In the genomic region with DNA sequence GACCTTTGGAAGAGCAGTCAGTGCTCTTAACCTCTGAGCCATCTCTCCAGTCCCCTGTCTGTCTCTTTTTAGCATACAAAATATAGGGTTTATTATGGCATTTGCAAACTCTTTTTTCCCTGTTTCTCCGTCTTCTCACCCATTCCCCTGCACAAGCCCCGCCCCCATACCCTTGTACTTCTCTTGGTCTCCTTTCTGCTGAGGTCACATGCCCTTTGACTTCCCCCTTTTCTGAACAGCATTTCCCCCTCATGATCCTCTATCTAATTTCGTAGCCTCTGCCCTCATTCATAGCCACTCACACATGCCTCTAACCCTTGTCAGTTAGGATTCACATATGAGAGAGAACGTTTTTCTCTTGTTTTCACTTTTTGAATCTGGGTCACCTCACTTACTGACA, we compare ENCODE assay signal across 27 mouse cellular contexts. TPM values are rescaled to one million over a fixed set of nuclear protein-coding genes. Genes with fewer than 3 reads are reported as not detected.
DNase-seq lines count a peak whose midpoint lies in the region; ATAC-seq and TF ChIP-seq lines count a peak whose summit lies in the region.
"Had no signal": no experiment of that assay in that cellular context is flagged by ENCODE, and none has a peak within 500 bp of the region (broad histone marks: within the 10 kb centered on the region; RNA-seq: fewer than 3 reads in every experiment).

No protein-coding gene starts in this region.

- H3K4me3 ChIP-seq in lung, postnatal 0 days (ENCODE audit: low read depth, low read length): no peak overlapping the region
- H3K4me3 ChIP-seq: forebrain, embryonic 13.5 days; hindbrain, embryonic 13.5 days; left cerebral cortex, adult 2 months; limb, embryonic 13.5 days had no signal

- 81% methylated on average over 4 of the region's 4 CpGs for WGBS in lung, postnatal 0 days

- H3K9ac ChIP-seq in lung, postnatal 0 days (replicated peaks; ENCODE audit: low read depth): no peak overlapping the region
- H3K9ac ChIP-seq: forebrain, embryonic 13.5 days; hindbrain, embryonic 13.5 days; limb, embryonic 13.5 days; liver, embryonic 14.5 days; lung, embryonic 14.5 days had no signal

- H3K27me3 ChIP-seq in lung, postnatal 0 days (replicated peaks; ENCODE audit: insufficient read depth, low read length): no peaks in the 10 kb centered on the region
- H3K27me3 ChIP-seq: forebrain, embryonic 13.5 days; hindbrain, embryonic 13.5 days; limb, embryonic 13.5 days had no signal

- no peak overlapping the region for H3K27ac ChIP-seq in lung, postnatal 0 days (ENCODE audit: low read length)
- H3K27ac ChIP-seq: forebrain, embryonic 13.5 days; hindbrain, embryonic 13.5 days; left cerebral cortex, adult 2 months; limb, embryonic 13.5 days; liver, embryonic 14.5 days; stomach, postnatal 0 days had no signal

- H3K4me1 ChIP-seq in lung, postnatal 0 days (ENCODE audit: insufficient read depth, low read depth, low read length): no peaks in the 10 kb centered on the region
- H3K4me1 ChIP-seq: forebrain, embryonic 13.5 days; hindbrain, embryonic 13.5 days; limb, embryonic 13.5 days had no signal

- H3K36me3 ChIP-seq in lung, postnatal 0 days (ENCODE audit: insufficient read depth, low read length): peaks cover 56% of the 10 kb centered on the region

- peak; percentile 18 for DNase-seq in kidney, postnatal 10 days
- no peak for DNase-seq in kidney, adult 9 months
- DNase-seq in lung, postnatal 25 days (ENCODE audit: low spot score): peak; percentile 26
- DNase-seq in lung, postnatal 0 days (ENCODE audit: low spot score): no peak
- DNase-seq in ovary, postnatal 10 days (ENCODE audit: low spot score): no peak
- DNase-seq in left cerebral cortex, adult 8-10 months (ENCODE audit: low spot score in 2 of 2): no peak
- DNase-seq: adrenal gland, postnatal 25 days; cerebellum, adult 2 months; gastrocnemius, postnatal 14 days; heart, adult 18-20 months; heart, postnatal 36 days; kidney, postnatal 4 days; lung, embryonic 14.5 days; right cerebral cortex, adult 18-20 months; spleen, adult 18-20 months; thymus, adult 18-20 months; thymus, postnatal 36 days had no signal

- TF ChIP-seq CTCF in lung, postnatal 0 days (IDR thresholded peaks at IDR 0.05): no peak

- ATAC-seq in lung, postnatal 0 days: no peak
- peak; percentile 61 to 76 for ATAC-seq in hematopoietic stem cell, adult 5-6 weeks (replicated peaks in 1 of 2; ENCODE audit: insufficient read depth in 1 of 2, low FRiP score in 2 of 2, low TSS enrichment in 1 of 2, low read depth in 1 of 2, poor library complexity in 2 of 2, severe bottlenecking in 2 of 2)
- ATAC-seq: forebrain, embryonic 13.5 days; midbrain, embryonic 16.5 days had no signal

- no peak overlapping the region for H3K4me2 ChIP-seq in lung, postnatal 0 days (replicated peaks; ENCODE audit: low read depth, low read length)
- H3K4me2 ChIP-seq: forebrain, embryonic 13.5 days; heart, embryonic 11.5 days; hindbrain, embryonic 13.5 days; limb, embryonic 13.5 days; lung, embryonic 14.5 days; midbrain, embryonic 11.5 days had no signal

- no peak for TF ChIP-seq EP300 in lung, postnatal 0 days (IDR thresholded peaks at IDR 0.05)

- H3K9me3 ChIP-seq in lung, postnatal 0 days (ENCODE audit: low read length): no peaks in the 10 kb centered on the region
- H3K9me3 ChIP-seq: forebrain, embryonic 13.5 days; hindbrain, embryonic 13.5 days; limb, embryonic 13.5 days had no signal

RNA-seq across cellular contexts. Expression of gene Lrp4, which starts 27.4 kb away (rescaled TPM):
- polyA plus RNA-seq in lung, postnatal 0 days (2015; fragmentation: Nextera tagmentation; extraction: Ambion mirVana): 18.9 TPM in 2 replicates
- total RNA-seq in hematopoietic stem cell, adult 5-6 weeks (2017): 2.3 and 4.7 TPM in 2 replicates
- 10 to 100 TPM; 25.2 to 34.7 (median 28.3) TPM for total RNA-seq in left cerebral cortex, adult 8-10 months (2022)

RNA-seq across cellular contexts. Expression of gene 1110051M20Rik, which starts 40.2 kb away (rescaled TPM):
- 27.0 and 38.9 TPM in 2 replicates for polyA plus RNA-seq in lung, postnatal 0 days (2015; fragmentation: Nextera tagmentation; extraction: Ambion mirVana)
- total RNA-seq in hematopoietic stem cell, adult 5-6 weeks (2017): 11.0 and 19.3 TPM in 2 replicates
- 100 to 1,000 TPM in 3 of 4 experiments, 10 to 100 TPM in 1; 99.4 to 118 (median 105) TPM for total RNA-seq in left cerebral cortex, adult 8-10 months (2022)

RNA-seq across cellular contexts. Expression of gene Ckap5, which starts 41.9 kb away (rescaled TPM):
- polyA plus RNA-seq in lung, postnatal 0 days (2015; fragmentation: Nextera tagmentation; extraction: Ambion mirVana): 25.9 and 31.8 TPM in 2 replicates
- total RNA-seq in hematopoietic stem cell, adult 5-6 weeks (2017): 91.6 and 114 TPM in 2 replicates
- total RNA-seq in left cerebral cortex, adult 8-10 months (2022): 100 to 1,000 TPM; 116 to 144 (median 129) TPM

Comparison
In these comparisons a context has a peak if more than half of its experiments do, and no peak if none do; other contexts are left out.
1. DNase-seq: peak in kidney, postnatal 10 days (single experiment) and lung, postnatal 25 days (single experiment); none in kidney, adult 9 months (single experiment), lung, postnatal 0 days (single experiment), ovary, postnatal 10 days (single experiment) and left cerebral cortex, adult 8-10 months (0 of 2).